Comparison of ENCODE assay signal across 18 mouse cellular contexts in the genomic region with DNA sequence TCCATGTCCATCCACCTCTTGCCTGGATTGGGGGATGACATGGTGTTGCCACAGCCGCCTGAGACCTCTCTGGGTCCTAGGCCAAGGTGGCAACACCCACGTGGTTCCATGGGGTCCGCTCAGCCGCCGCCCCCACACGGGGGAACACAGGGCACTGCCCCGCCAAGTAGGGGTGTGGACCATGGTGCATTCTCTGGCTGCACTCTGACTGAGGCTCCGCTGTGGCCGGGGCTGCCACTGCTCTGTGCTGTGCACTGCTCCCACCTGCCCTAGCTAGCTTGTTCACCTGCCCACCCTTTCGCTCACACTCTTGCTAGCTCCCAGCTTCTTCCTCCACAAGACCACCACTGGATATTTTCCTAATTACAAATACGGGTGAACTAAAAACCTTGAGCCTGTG.
"Had no signal": no experiment of that assay in that cellular context is flagged by ENCODE, and none has a peak within 500 bp of the region (broad histone marks: within the 10 kb centered on the region; RNA-seq: fewer than 3 reads in every experiment).

No protein-coding gene starts in this region.

- H3K36me3 ChIP-seq: liver, embryonic 13.5 days; liver, embryonic 15.5 days; midbrain, embryonic 10.5 days; midbrain, embryonic 12.5 days; neural tube, embryonic 13.5 days; neural tube, embryonic 15.5 days; stomach, embryonic 15.5 days had no signal

- H3K9me3 ChIP-seq: liver, embryonic 13.5 days; liver, embryonic 15.5 days; neural tube, embryonic 13.5 days; stomach, embryonic 15.5 days had no signal

- ATAC-seq: liver, postnatal 0 days; midbrain, embryonic 16.5 days had no signal

- DNase-seq: liver, embryonic 13.5 days; liver, postnatal 0 days; lung, embryonic 14.5 days; lung, postnatal 10 days; lung, postnatal 4 days; midbrain, embryonic 14.5 days; right cerebral cortex, postnatal 14 days; thymus, adult 18-20 months; thymus, postnatal 14 days; thymus, postnatal 36 days had no signal

- H3K27me3 ChIP-seq: liver, embryonic 13.5 days; liver, embryonic 15.5 days; midbrain, embryonic 12.5 days; neural tube, embryonic 13.5 days; neural tube, embryonic 15.5 days; stomach, embryonic 15.5 days had no signal

- H3K4me3 ChIP-seq: liver, embryonic 13.5 days; liver, embryonic 15.5 days; midbrain, embryonic 10.5 days; midbrain, embryonic 12.5 days; myocyte; neural tube, embryonic 13.5 days; neural tube, embryonic 15.5 days; stomach, embryonic 15.5 days had no signal

- H3K4me1 ChIP-seq: liver, embryonic 13.5 days; liver, embryonic 15.5 days; midbrain, embryonic 10.5 days; midbrain, embryonic 12.5 days; neural tube, embryonic 13.5 days; neural tube, embryonic 15.5 days; stomach, embryonic 15.5 days had no signal
